Mouse (Mus musculus) kidney, embryonic 16.5 days (tissue): Measurements from ENCODE around the gene Cenpv. TPM values are rescaled to one million over a fixed set of nuclear protein-coding genes. Genes with fewer than 3 reads are reported as not detected.

ENCODE experiments used
- ATAC-seq: fragments of 200-750 bp; cut with Nextera tagmentation; 2 replicates; pipeline ENCODE4 v1.8.0; 2017; ENCODE audit warnings: moderate TSS enrichment; ENCODE audit not compliant: low FRiP score, low TSS enrichment
- H3K27ac ChIP-seq: fragments of 300-500 bp; sonication (generic); 2 replicates; pipeline ENCODE4 v1.5.1; 2014; ENCODE audit warnings: low read length
- H3K27me3 ChIP-seq: fragments of 300-500 bp; sonication (generic); 2 replicates; pipeline ENCODE4 v1.6.1; 2014; ENCODE audit warnings: low read length, control low read depth, mixed read lengths; ENCODE audit not compliant: insufficient read depth
- H3K36me3 ChIP-seq: fragments of 300-500 bp; sonication (generic); 2 replicates; pipeline ENCODE4 v1.6.1; 2014; ENCODE audit warnings: low read length, control low read depth, mixed read lengths; ENCODE audit not compliant: insufficient read depth
- H3K4me1 ChIP-seq: fragments of 300-500 bp; sonication (generic); 2 replicates; pipeline ENCODE4 v1.6.1; 2014; ENCODE audit warnings: low read length, control low read depth, mixed read lengths; ENCODE audit not compliant: insufficient read depth
- H3K4me2 ChIP-seq: fragments of 300-500 bp; sonication (generic); replicated peaks from 2 replicates; pipeline ENCODE4 v1.6.1; 2014; ENCODE audit warnings: low read depth, low read length
- H3K4me3 ChIP-seq: fragments of 300-500 bp; sonication (generic); 2 replicates; pipeline ENCODE4 v1.5.1; 2014; ENCODE audit warnings: mild to moderate bottlenecking, low read length
- H3K9ac ChIP-seq: fragments of 300-500 bp; sonication (generic); replicated peaks from 2 replicates; pipeline ENCODE4 v1.6.1; 2014; ENCODE audit warnings: low read length
- H3K9me3 ChIP-seq: fragments of 300-500 bp; sonication (generic); 2 replicates; pipeline ENCODE4 v1.6.1; 2016; ENCODE audit warnings: low read length, control low read depth
- WGBS: fragments of 180-500 bp; shearing (Covaris S2); extraction: QIAGEN DNeasy Blood & Tissue Kit; methylation state at CpG from one replicate; pipeline ENCODE4 v1.1.7; 2014; 5-methylcytosine and 5-hydroxymethylcytosine counted together
- polyA plus RNA-seq: library from polyadenylated mRNA; unstranded; fragments of >200 nt; fragmentation: Nextera tagmentation; extraction: Ambion mirVana; gene quantifications from 2 replicates; pipeline ENCODE4 v1.2.1, GENCODE M21; 2015

Cenpv gene
- polyA plus RNA-seq, 1 experiment from 2014 or later, result 17.7 TPM

DNA sequence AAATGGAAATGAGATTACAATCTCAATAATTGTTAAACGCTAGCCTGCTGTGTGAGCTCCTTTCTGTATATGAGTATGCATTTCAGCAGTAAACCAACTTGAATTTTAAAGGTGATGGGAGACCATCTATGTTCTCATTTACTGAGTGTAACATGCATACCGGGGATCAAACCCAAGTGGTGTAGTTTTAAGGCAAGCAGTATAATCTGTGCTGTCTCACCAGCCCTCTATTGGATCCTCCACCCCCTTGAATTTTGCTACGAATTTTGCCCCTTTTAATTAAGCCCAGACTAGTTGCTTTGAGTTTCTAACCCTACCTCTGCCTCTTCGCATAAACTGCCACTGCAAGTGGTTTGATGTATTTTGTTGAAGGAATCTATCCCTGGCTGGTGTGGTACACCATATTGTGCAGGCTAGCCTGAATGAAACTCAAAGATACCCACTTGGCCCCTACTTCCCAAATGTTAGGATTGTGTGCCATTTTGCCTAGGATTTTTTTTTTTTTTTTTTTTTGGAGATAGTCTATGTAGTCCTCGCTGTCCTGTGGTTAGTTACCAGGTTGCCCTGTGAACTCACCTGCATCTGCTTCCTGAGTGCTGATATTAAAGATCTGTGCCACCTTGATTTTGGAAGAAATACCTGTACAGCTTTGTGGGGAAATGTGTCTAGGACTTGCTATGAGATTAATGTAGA lies 15.2 kb upstream of the Cenpv start:
- 71% methylated on average over 5 of the region's 5 CpGs for WGBS
- peak overlapping the region; percentile 42 for H3K9ac ChIP-seq
- H3K36me3 ChIP-seq, result peaks cover 24% of the 10 kb centered on the region; the same call in 1 of the 2 replicates
- H3K4me3 ChIP-seq, result peak overlapping the region; percentile 65
- H3K27ac ChIP-seq, result no peak overlapping the region
- peak overlapping the region; percentile 98 for H3K4me2 ChIP-seq
- H3K9me3 ChIP-seq, result no peaks in the 10 kb centered on the region
- no peaks in the 10 kb centered on the region for H3K27me3 ChIP-seq
- H3K4me1 ChIP-seq, result peaks cover 37% of the 10 kb centered on the region
- no peak for ATAC-seq

DNA sequence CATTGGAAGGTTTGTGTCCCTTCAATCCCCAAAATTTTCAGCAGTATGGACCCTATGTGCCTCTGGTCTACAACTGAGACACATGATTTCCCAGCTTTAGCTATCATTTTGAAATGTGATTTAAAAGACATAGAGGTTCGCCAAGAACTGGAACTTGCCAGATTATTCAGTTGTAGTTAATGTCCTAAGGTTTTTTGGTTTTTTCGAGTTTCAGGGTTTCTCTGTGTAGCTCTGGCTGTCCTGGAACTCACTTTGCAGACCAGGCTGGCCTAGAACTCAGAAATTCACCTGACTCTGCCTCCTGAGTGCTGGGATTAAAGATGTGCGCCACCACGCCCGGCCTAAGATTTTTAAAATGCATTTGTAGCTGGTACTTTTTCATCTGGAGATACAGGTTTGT lies 14.6 kb upstream of the Cenpv start:
- H3K36me3 ChIP-seq, result peaks cover 24% of the 10 kb centered on the region; the same call in 1 of the 2 replicates
- WGBS, result 77% methylated on average over 5 of the region's 5 CpGs

DNA sequence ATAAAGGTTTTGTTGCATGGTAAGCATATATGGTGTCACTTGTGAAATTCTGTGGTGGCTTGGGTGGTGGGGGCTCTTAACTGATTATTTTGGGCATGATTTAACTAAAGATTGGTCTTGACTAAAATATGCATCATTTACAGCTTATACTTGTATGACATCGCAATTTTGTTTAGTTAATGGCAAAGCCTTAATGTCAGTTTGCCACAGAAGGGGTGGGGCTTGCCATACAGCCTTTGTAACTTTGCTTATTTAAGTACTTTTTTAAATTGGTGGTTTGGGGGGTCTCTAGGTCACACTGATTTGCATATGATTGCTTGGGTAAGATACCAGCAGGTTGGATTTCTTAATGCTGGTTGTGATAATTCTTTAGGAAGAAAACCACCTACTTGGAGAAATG lies 14.1 kb upstream of the Cenpv start:
- H3K36me3 ChIP-seq, result peaks cover 24% of the 10 kb centered on the region; the same call in 1 of the 2 replicates
- no peaks in the 10 kb centered on the region for H3K9me3 ChIP-seq
- ATAC-seq, result no peak
- H3K27me3 ChIP-seq, result no peaks in the 10 kb centered on the region
- H3K4me1 ChIP-seq, result peaks cover 32% of the 10 kb centered on the region
- H3K9ac ChIP-seq, result peak overlapping the region; percentile 61
- H3K27ac ChIP-seq, result no peak overlapping the region
- WGBS, result 24% methylated on average over 1 of the region's 1 CpGs
- H3K4me2 ChIP-seq, result peak overlapping the region; percentile 98
- peak overlapping the region; percentile 65 for H3K4me3 ChIP-seq

More for the DNA sequence above, 14.6 kb upstream of the Cenpv start:
- no peak for ATAC-seq
- Histone ChIP-seq H3K4me3 (peak overlapping the region; percentile 65), H3K4me2 (peak overlapping the region; percentile 98), H3K27ac (no peak overlapping the region), H3K9ac (peak overlapping the region; percentile 61), H3K4me1 (peaks cover 32% of the 10 kb centered on the region), H3K9me3 (no peaks in the 10 kb centered on the region), H3K27me3 (no peaks in the 10 kb centered on the region)

DNA sequence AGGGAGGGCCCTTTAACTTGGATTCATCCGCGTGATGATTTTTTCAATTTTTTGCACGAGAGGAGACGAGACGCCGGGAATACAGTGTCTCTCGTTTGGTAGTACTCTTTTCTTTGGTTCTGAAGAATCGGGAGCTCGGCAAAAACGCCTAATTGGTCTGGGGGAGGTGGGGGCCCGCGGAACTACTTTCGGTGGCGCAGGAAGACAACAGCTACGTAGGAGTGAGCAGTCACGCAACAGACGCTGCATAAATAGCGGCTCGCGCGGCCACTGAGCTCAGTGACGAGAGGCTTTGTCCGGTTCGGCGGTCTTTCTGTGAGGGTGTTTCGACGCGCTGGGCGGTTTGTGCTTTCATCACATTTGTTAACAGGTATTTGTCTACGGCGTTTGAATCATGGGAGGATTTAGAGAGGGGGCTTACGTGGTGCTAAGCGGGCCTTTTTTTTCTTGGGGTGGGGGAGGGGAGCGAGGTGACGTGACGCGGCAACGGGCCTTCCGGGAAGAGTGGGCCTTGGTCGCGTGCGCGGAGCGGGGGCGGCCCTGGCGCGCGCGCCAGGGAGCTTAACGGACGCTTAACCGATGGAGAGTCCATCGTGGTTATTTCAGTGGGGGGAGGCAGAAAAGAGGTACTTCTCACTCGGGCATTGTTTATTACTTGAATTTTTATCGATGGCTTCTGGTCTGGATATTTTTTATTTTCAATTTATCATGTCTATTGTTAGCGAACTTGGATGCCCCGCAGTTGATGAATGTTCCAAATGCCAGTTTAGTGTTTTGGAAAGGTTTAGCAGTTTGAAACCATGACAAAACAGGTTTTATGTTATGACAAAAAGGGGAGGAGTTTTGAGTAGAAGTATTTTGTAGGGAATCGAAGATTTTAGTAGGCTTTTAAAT lies 12.4 kb upstream of the Cenpv start:
- H3K4me3 ChIP-seq, result peak overlapping the region; percentile 77
- H3K9ac ChIP-seq, result peak overlapping the region; percentile 82
- H3K4me1 ChIP-seq, result peaks cover 32% of the 10 kb centered on the region
- H3K4me2 ChIP-seq, result peak overlapping the region; percentile 91
- 0% methylated on average over 58 of the region's 58 CpGs for WGBS
- peak; percentile 81 for ATAC-seq
- no peaks in the 10 kb centered on the region for H3K27me3 ChIP-seq
- H3K36me3 ChIP-seq, result peaks cover 24% of the 10 kb centered on the region; the same call in 1 of the 2 replicates
- H3K9me3 ChIP-seq, result no peaks in the 10 kb centered on the region
- peak overlapping the region; percentile 86 for H3K27ac ChIP-seq

DNA sequence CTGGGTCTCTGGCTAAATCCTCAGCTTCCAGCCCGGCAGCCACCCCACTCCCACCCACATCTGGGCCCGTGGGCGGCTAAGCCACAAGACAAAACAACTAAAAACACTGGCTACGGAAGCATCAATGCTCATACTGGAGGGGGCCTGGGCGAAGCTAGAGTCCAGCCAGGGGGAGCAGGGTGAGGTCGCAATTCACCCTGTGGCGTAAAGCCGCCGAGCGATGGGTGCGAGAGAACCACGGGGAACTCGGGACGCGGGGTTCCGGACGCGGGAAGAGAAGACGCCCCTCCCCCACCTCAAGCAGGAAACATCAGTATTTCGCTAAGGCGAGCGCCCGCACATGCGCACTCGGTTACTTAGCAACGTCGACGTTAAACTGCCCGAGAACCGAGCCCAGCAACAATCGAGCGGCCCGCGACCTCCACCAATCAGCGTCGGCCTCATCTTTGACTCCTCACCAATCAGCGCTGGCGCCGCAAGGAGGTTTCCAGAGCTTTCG lies 11.7 kb upstream of the Cenpv start, which contains the start of gene Ubb:
Ubb (plus strand) TSS at position 445 of the 499 bp plus-strand sequence.
- H3K27ac ChIP-seq, result peak within 1 kb of the TSS; percentile 97
- WGBS, result under 1% methylated on average over 40 of the region's 40 CpGs
- peak within 1 kb of the TSS; percentile 91 for H3K4me2 ChIP-seq
- H3K9me3 ChIP-seq, result no peaks in the 10 kb centered on the region
- H3K9ac ChIP-seq, result peak within 1 kb of the TSS; percentile 96
- no peaks in the 10 kb centered on the region for H3K27me3 ChIP-seq
- peak; percentile 98 for ATAC-seq
- H3K4me1 ChIP-seq, result peaks cover 32% of the 10 kb centered on the region
- H3K4me3 ChIP-seq, result peak within 1 kb of the TSS; percentile 77
- H3K36me3 ChIP-seq, result peaks cover 24% of the 10 kb centered on the region; the same call in 1 of the 2 replicates

DNA sequence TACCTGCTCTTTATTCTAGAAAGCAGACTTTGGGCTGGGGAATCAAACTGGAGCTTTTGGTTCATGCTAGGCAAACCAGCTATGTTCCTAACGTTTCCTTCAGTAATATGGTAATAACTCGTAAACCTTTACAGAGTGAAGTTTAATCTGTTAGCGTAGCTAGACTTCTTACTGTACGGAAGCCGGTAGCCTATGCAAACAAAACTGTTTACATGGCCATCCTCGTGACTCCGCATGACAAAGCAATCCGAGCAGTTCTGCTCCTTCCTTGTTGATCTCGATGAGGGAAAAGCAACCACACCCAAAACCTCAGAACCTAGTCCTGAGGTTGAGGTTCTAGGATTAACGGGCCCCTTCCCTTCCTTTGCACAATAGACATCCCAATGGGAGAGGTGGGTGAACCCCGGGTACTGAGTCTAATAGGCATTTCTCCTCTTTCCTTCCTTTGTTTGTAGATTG lies 11.2 kb upstream of the Cenpv start:
- H3K27ac ChIP-seq, result peak overlapping the region; percentile 97
- ATAC-seq, result peak; percentile 14
- peak overlapping the region; percentile 91 for H3K4me2 ChIP-seq
- peaks cover 32% of the 10 kb centered on the region for H3K4me1 ChIP-seq
- no peaks in the 10 kb centered on the region for H3K9me3 ChIP-seq
- under 1% methylated on average over 11 of the region's 11 CpGs for WGBS
- H3K36me3 ChIP-seq, result peaks cover 23% of the 10 kb centered on the region; the same call in 1 of the 2 replicates
- H3K4me3 ChIP-seq, result peak overlapping the region; percentile 77
- H3K9ac ChIP-seq, result peak overlapping the region; percentile 96
- no peaks in the 10 kb centered on the region for H3K27me3 ChIP-seq

DNA sequence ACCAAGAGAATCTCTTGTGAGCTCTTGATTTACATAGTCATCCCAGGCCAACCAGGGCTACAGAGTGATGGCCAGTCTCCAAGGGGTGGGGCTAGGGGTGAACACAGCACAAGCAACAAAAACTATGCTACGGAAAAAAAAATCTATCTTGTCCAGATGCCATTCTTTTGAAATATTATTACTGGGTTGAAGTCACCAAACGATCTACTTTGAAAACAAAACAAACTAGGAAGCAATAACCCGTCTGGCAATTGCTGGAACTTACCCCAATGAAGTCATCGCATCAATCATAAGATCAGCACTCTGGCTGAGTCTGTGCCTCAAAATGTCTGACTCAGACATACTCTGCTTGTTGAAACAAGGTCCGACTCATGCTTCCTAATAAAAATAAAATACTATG lies 10.7 kb upstream of the Cenpv start:
- Histone ChIP-seq H3K9me3 (no peaks in the 10 kb centered on the region), H3K4me2 (peak overlapping the region; percentile 91), H3K4me1 (peaks cover 28% of the 10 kb centered on the region), H3K9ac (peak overlapping the region; percentile 96), H3K4me3 (peak overlapping the region; percentile 77), H3K27me3 (no peaks in the 10 kb centered on the region), H3K27ac (peak overlapping the region; percentile 97), H3K36me3 (peaks cover 18% of the 10 kb centered on the region; the same call in 1 of the 2 replicates)
- 15% methylated on average over 5 of the region's 5 CpGs for WGBS
- ATAC-seq, result no peak

DNA sequence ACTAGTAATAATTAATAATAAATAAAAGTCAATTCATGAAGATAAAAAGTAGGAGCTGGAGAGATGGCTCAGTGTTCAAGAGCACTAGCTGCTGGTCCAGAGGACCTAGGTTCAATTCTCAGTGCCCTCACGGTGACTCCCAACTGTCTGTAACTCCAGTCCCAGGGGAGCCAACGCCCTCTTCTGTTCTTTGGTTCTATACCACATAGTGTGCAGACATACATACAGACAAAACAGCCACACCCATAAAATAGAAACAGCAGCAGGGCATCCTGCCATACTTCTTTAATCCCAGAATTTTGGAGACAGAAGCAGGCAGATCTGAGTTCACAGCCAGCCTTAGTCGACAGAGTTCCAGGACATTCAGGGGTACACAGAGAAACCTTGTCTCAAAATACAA lies 4.9 kb upstream of the Cenpv start:
- Histone ChIP-seq H3K9ac (no peak overlapping the region), H3K27me3 (peaks cover 7% of the 10 kb centered on the region; the same call in 1 of the 2 replicates), H3K4me1 (peaks cover 5% of the 10 kb centered on the region; the same call in 1 of the 2 replicates), H3K9me3 (no peaks in the 10 kb centered on the region), H3K4me3 (no peak overlapping the region), H3K27ac (no peak overlapping the region), H3K4me2 (no peak overlapping the region), H3K36me3 (no peaks in the 10 kb centered on the region)
- no peak for ATAC-seq
- WGBS, result 86% methylated on average over 3 of the region's 3 CpGs

DNA sequence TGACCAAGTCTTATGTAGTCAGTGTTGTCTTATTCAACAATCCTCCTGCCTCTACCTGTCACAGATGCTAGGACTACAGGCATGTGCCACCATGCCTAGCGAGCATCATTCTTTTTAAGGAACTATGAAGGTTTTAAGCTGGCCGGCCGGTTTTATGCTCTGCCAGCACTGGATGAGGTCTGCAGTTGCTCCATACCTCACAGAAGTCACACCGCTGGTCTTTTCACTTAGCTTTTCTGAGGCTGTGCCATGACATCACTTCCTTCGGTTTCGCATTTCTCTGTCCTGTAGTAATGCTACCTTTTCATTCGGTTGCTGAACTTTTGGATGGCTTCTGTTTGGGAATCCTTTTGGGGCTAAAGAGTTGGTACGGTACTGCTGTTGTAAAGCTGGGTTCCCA lies 2.5 kb upstream of the Cenpv start:
- Histone ChIP-seq H3K27me3 (peaks cover 7% of the 10 kb centered on the region; the same call in 1 of the 2 replicates), H3K4me3 (no peak overlapping the region), H3K36me3 (no peaks in the 10 kb centered on the region), H3K27ac (no peak overlapping the region), H3K9me3 (no peaks in the 10 kb centered on the region), H3K4me2 (no peak overlapping the region), H3K9ac (no peak overlapping the region), H3K4me1 (0 out of 2 replicates have a peak, but pooled peaks cover 7% of the 10 kb centered on the region)
- WGBS, result 74% methylated on average over 8 of the region's 8 CpGs
- ATAC-seq, result no peak
